Mouse (Mus musculus) embryo, embryonic 9.5 days (tissue): ENCODE data around the gene Rdh9.

ENCODE experiments used
- DNase-seq: peaks from one replicate; pipeline ENCODE4 v3.0.0-alpha.2; 2017; ENCODE audit errors: extremely low spot score

Gene Rdh9

DNA sequence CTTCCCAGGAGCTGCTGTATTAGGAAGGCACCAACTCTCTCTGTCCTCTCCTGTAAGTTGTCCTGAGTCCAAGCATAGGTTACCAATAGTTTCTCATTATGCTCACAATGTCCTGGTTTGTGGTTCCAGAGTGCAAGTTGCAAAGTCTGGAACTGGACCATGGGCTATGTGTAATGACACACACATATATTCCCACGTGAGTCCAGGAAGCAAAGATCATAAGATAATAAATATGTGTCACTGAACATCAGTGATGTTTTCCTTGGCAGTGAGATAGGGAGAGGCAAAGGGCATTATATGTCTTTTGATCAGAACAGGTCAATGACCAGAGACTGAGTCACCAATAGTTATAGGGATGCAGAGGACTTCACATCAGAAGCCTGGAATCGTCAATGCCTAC, at the start of gene Rdh9:
TSS of gene Rdh9 (plus strand) at position 376 of the 400 bp plus-strand sequence.
- no peak for DNase-seq

DNA sequence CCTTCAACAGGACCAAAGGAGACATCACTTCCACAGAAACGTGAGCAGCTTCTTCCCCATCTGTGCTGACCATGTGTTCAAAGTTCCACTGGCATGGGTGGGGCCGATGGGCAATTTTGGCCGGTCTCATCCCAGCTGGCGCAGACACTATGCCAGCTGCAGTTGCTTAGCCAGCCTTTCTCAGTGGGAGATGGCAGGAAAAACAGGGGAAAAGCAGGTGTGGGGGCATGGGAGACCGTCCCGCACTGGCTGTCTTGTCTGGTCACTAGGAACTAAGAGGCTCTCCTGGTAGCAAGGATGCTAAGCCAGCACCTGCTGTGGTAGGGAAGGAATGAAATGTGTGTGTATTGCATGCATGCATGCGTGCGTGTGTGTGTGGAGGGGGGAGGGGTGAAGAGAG, 47.7 kb upstream of the Rdh9 start:
- no peak for DNase-seq

DNA sequence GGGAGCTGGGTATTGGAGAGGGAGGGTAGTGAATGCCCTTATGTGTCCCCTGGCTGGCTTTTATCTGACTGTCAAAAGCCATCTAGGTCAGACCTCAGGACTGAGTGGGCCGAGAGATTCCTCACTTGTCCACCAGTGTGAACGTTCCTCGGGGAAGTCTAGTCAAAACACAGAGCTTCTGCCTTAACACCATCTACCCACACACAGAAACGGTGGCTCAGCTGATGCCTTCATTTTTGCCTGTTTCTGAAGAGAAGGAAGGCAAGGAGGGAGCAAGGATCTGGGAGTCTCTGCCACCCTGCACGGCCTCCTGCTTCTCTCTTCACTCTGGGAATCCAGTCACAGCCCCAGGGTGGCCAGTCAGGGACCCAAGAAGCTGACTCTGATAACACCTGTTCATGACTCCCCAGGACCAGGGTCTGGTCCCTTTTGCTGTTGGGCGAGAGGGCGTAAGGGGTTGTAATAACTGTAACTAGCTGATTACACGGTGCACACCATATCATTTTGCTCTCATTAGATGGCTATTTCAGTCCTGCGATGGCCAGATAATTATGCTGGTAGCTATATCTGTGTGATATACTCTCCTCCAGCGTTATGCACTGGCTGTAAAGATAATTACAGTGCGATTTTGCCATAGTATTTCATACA, 45.8 kb upstream of the Rdh9 start:
- no peak for DNase-seq

DNA sequence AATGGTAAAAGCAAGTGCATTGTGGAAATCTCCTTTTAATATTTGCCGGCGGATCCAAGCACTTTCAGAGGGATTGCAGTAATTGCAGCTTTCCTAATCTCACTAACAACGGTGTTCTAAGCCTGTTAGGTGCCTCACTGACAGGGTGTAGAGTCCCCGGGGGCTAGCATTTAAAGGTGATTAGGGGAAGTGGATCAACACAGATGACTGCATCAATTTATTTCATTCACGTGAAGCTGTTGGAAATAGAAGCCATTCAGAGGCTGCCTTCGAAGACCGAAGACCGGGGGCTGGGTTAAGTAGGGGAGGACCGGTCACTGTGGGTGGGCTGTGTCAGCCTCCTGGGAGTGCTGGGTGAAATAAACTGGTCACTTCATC, 45.3 kb upstream of the Rdh9 start:
- no peak for DNase-seq

DNA sequence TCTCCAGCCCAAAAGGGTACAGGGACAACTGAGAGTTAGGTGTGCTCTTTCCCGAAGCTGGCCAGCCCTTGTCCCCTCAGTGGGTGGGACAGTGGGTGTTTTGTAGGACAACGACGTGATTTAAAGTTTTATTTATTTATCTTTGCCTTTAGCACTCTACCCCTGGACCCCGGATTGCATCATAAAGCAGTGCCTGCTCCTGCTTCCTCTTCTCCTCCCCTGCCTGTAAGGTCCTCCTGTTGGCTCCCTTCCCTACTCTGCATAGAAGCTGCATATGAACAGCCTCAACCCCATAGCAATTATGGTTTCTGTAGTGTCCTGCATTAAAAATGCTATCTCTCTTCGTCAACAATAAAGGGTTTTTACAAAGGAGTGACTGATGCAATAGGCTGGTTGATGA, 44.8 kb upstream of the Rdh9 start:
- DNase-seq, result no peak

DNA sequence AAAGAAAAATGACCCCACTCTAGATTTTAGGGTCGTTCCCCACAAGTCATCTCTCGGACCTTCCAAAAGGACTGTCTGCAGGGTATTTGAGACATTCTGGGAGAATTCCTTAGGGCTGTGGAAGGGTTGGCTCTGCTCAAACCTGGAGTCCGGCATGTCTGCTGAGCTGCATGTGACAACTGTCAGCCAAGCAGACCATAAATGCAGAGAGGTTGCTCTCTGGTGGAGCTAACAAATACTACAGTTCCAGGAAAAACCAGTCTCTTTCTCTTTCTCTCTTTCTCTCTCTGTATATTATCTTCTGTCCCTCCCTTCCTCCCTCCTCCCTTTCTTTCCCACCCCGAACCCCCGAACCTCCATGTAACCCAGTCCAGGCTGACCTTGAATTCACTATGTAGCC, 41.8 kb upstream of the Rdh9 start:
- DNase-seq, result no peak

DNA sequence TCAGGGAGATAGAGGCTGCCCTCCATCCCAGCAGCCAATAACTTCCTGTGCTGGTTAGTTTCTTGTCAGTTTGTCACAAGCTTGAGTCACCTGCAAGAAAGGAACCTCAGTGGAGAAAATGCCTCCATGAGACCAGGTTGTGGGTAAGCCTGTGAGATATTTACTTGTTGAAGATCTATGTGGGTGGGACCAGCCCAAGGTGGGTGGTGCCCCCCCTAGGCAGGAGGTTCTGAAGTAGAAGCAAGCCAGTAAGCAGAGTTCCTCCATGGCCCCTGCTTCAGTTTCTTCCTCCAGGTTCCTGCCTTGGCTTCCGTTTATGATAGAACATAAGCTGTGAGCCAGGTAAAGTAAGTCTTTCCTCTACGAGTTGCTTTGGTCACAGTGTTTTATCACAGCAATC, 39.9 kb upstream of the Rdh9 start:
- no peak for DNase-seq

DNA sequence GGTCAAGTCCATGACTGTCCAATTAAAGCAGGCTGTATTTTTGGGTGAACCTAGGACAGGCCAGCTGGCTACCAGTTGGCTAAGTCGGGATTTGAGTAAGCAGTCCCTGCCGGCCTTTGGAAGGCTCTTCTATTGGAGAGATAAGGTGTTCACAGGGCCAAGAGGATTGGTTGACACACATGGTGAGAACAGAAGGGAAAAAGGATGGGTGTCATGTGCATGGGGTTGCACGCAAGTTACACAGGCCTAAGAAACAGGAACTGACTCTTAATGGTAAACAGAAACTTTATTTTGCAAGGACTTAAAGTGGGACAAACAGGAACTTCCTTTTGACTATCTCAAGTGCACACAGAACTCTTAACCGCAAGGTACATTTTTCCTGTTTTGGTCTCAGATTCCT, 39.3 kb upstream of the Rdh9 start:
- no peak for DNase-seq

DNA sequence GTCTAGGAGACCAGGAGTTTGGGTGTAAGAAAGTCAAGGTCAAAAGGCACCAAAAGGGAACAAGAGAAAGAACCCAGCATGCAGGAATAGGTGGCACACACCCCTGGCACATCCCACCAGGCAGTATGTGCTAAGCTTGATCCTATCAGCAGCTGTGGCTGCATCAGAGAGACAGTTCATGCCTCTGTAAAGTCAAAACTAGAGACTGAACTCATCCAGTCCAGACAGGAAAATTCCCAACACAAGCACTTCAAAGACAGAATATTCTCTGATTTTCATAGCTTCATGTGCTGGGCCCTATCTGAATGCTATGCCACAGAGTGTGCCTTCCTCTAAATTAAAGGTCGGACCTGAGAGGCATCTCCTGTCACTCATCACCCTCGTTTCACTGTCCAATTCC, 38.6 kb upstream of the Rdh9 start:
- DNase-seq, result no peak

DNA sequence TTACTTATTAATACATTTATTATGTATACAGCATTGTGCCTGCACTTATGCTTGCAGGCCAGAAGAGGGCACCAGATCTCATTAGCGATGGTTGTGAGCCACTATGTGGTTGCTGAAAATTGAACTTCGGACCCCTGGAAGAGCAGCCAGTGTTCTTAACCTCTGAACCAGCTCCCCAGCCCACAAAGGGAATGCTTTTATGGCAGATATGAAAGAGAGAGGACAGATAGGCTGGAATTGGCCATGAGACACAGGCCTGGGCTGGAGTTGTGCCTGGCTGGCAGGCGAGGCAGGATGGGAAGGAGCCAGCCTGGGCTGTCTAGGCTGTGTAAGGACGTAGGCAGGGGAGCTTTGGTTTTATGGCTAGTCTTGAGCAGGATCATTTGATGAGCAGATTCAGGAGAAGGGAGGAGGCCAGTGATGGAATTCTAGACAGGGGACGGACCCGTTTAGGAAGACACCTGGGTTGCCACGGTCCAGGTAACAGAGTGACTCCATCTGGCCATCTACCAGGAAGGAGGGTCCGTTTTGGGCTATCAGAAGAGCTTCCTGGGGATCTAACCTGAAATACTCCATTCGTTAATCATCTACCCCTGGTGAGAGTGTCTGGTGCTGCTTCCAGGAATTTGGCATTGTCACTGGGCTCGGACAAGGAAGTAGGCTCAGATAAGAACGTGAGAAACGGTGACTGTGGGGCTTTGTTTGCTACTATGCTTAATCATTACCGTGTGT, 37.9 kb upstream of the Rdh9 start:
- no peak for DNase-seq

DNA sequence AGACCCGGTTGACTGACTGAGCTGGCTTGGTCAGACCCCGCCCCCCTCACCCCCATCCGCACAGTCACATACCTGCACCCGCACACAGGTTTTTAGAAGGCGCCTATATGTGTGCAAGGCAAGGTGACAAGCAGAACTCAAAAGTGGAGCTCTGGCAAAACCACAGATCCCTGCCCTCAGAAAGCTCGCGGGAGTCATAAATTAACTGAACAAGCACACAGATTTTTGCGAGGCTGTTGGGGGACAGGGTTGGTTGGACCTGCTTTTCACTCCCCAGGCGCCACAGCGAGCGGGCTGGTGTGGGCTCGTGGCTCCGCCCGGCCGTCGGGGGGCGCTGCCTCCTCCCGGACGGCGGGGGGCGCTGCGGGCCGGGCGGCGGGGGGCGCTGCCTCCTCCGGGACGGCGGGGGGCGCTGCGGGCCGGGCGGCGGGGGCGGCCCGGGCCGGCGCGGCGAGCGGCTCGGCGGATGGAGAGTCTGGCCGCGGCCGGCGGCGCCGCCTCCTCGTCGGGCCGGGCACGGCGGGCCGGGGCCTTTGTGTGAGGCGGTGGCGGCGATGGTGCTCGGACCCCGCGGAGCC, 37.0 kb upstream of the Rdh9 start, which contains the start of gene Zbtb39:
TSS of gene Zbtb39 (plus strand) at position 456 of the 578 bp plus-strand sequence.
- peak; percentile 76 for DNase-seq

DNA sequence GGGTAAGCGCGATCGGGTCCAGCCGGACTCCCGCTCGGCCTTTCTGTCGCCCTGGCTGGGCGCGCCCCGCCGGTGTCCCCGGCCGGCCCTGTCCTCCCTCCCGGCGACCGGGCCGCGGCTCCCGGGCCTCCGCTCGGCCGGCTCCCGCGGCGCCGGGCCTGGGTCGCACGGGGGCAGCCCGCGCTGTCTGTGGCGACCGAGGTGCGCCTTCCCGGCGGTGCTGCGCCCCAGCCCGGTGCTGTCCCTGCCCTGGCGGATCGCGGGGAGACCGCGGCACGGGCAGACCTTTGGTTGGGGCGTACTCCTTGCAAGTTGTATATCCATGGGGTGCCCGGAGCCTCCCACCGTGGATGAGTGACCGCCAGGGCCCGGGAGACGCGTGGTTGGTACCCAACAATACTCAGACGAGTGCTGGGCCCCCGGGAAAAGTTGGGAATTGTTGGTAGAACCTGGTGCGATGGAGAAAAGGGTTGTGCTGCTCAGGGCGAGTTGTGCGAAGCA, 36.5 kb upstream of the Rdh9 start:
- DNase-seq, result no peak

DNA sequence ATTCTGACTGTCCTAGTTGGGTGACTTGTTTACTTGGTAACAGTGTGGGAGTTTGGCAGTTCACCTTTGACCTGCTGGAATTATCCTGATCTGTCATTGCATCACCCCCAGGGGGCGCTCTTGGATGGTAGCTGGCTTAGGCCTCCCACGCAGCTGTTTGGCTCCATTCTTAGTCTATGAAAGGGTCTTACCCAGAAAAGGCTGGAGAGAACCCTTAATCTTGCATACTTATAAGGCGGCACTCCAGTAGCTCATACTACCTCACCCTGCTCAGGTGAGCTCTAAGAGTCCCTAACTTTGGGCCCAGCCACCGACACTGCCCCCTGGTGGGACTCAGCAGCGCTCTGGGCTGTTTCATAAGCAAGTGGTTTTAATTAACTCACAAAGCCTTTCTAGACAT, 31.5 kb upstream of the Rdh9 start:
- no peak for DNase-seq

DNA sequence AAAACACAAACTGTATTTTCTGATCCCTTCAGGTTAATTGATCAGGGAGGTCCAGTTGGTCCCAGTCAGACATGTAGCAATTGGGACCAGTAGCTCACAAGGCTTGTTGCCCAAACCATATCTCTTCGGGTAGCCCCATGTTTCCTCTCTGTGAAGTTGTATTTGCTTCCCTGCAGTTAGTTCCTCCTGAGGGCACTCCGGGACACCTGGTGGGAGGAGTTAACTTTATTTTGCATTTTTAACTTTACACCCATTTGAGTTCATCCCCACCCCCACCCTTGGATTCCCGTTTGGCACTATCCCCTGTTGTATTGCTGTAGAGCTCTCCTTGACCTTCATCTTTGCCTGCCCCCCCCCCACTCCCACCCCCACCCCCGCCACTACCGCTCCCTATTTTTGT, 30.3 kb upstream of the Rdh9 start:
- DNase-seq, result no peak

DNA sequence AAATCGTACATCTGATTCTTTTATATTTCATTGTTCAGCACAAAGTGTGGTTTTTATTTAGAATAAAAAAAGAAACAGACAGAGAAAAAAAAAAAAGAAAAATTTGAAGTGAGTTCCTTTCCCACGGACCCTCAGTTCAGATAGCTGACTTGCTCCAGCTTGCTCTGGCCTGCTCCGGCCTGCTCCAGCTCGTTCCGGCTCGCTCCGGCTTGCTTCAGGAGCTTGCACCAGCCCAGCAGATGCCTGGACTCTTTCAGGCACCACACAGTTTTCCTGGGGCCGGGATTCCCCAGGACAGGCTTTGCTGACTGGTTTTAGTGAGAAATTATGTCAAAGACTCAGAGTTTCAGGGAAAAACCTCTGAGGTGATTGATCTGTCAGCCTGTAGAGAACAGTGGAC, 28.9 kb upstream of the Rdh9 start:
- DNase-seq, result no peak

DNA sequence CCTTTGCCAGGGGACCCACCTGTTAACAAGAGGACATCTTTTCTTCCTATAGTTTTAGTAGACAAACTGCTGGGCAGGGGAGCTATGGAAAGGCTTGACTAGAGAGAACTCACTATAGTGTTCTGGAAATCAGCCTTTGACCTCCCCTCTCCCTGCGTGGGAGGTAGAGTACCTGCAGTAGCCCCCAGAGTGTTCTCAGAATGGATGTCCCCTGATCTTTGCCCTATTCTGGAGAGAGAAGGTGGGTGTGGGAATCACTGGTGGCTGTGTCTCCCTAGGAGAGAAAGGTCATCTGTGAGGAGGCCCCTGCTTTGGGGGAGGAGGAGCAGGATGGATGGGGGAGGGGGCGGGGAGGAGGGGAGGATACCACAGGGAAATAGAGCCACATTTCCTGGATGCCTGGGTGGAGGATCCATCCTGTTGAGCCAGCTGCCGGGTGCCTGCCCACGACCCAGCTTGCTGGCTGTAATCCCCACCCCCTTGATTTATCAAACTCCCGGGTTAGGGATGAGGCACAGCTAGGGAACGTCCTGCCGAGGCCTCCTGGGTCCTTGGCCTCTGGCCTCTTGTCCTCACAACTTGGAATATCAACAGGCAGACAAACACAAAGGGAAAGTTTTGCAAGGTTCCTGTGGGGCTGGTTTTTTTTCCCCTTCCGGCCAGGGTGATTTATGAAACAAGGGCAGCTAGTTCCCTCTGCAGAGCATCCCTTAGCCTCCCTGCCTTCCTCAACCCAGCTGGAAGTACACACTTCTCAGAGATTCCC, 27.2 kb upstream of the Rdh9 start:
- DNase-seq, result no peak

DNA sequence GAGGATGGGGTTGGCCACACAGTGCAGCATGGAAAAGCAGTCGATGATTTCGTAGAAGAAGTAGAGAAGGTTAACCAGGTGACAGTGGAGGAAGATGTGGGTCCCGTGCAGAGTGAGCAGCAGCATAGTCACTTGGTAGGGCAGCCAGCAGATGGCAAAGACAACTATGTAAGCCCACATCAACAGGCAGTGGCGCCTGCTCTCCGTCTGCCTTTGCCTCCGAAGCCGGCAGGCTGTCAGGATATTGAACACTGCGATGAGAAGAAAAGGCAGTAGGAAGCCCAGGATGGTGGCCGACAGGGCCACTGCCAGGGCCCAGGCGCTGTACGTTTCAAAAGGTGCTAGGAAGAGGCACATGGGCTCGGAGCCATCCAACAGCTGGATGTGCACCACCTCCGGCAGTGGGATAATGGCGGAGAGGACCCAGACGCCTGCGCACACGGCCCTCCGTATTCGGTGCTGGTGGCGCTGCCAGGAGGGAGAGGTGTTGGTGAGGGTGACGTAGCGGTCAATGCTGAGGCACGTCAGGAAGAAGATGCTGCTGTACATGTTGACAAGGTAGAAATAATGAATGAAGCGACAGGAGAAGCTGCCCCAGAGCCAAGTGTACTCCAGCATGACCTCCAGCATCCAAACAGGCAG, 25.9 kb upstream of the Rdh9 start:
- DNase-seq, result no peak

DNA sequence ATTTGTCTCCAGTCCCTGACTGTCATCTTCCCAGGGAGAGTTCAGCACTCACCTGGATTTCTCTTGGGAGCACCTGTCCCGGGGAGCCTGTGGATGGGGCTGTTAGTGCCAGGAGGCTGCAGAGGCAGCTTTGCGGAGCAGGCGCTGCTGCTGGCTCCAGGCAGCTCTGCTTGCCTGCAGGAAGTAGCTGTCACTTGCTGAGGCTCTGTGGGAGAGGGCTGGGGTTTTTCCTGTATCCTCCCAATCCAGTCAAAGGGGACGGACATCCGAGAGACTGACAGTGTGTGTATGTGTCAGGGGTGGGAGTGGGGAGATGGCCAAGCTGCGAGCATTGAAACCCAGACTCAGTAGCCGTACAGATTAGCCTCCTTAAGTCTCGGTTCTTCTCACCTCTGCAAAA, 24.6 kb upstream of the Rdh9 start, which contains the start of gene Gpr182:
TSS of gene Gpr182 (minus strand) at position 185 of the 400 bp plus-strand sequence.
- no peak for DNase-seq

DNA sequence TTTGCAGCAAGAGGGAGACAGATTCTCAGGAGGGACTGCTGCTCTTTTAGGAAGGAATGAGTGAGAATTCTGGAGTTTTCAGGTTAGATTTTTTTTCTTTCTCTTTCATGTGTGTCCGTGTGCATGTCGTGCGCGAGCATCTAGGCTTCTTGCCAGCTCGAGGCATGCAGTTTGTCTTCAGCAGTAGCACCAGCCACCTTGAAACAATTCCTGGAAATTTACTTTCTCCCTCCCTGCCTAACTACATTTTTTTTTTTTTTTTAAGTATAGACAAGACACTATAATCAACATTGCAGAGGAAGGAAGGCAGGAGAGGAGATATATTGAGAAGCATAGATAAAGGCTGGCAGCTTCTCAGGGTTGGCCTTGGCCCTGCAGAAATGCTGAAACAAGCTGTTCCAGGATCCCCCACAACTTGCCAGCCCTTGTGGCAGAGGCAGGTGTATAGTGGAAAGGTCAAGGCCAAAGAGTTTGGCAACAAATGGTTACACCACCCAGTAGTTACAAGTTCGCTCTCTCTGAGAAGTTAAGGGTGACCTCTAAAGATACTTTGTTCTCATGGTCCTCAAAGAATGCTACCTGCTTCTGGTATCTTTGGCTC, 21.5 kb upstream of the Rdh9 start:
- DNase-seq, result no peak

DNA sequence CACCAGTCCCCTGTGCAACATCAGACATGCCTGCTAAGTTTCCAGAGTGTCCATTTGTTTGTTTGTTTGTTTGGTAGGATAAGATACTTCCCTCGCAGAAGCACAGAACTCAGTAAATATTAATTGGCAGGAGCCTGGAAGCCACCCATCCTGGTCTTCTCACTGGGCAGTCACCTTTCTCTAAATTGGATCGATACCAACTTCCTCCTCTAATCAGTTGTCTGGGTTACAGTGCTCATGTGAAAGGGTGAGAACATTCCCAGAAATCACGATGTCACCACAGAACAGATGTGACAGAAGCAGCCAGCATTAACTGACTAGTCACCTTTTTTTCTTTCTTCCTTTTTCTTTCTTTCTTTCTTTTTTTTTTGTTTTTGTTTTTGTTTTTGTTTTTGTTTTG, 20.9 kb upstream of the Rdh9 start:
- no peak for DNase-seq

DNA sequence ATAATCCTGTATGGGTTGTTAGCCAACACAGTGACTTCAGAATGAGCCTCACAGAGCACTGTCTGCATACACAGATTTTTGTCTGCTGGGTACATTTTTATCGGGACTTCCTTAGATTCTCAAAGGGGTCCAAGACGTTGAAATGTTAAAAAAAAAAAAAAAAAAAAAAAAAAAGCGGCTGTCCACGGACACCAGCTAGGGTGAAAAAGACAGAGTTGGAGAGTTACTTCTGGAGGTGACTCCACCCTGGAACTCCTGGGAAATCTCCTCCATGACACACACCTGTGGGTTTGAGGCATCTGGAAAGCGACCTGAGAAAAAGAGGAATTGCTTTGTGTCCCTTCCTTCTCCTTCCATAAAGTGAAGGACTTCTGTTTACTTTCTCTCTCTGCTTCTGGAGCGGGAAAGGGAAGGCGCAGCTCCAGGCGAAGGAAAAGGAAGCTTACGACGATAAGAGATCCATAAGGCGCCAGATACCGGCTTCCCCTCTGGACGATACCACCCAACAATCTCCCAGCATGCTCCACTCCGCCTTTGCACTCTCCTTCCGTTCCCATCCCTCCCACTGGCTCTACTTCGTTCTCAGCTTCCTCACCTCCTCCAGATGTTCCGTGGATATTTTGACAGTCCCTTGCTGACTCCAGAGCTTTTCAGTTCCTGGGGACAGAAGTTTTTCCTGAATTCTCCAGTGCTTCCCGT, 20.3 kb upstream of the Rdh9 start:
- DNase-seq, result no peak
